Mouse (Mus musculus): ENCODE results near the gene Tenm4.

- TF ChIP-seq CTCF (IDR thresholded peaks at IDR 0.05; ENCODE audit: low read depth, low read length) (no peak), GATA2 (IDR thresholded peaks at IDR 0.05; ENCODE audit: borderline replicate concordance, low read depth, low read length) (no peak), GATA1 (IDR thresholded peaks at IDR 0.05; ENCODE audit: borderline replicate concordance, low read length) (no peak)
Measured at GRCm38 (mm10) chr7:96703958-96704357, 532.9 kb downstream of the Tenm4 start.

All from G1E (cell line).